Mouse (Mus musculus) c-Kit-positive CD71-negative TER-119-negative erythroid progenitor cells, embryonic 14.5 days (primary cell): ENCODE measurements around the gene Fam19a1.

ENCODE experiments used
- DNase-seq: peaks from one replicate; pipeline ENCODE4 v3.0.0-alpha.2; 2013; ENCODE audit warnings: low read depth

Fam19a1 gene

DNA sequence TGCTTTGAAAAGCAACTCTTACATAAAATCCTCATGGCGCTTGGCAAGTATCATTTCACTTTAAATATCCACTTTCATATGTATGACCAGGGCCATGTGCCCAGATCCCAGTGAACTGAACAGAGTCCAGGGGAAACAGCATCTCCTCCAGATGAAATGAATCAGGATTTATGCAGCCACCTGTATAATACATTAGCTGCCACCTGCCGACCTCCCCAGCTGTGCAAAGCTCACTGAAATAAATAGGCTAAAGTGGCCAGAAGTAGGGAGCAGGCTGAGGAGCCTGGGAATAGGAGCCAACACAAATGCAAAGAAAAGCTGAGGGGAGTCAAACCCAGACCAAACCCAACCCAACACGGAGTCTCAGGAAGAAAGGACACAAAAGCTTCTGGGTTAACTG lies 324.9 kb downstream of the Fam19a1 start:
- no peak for DNase-seq

DNA sequence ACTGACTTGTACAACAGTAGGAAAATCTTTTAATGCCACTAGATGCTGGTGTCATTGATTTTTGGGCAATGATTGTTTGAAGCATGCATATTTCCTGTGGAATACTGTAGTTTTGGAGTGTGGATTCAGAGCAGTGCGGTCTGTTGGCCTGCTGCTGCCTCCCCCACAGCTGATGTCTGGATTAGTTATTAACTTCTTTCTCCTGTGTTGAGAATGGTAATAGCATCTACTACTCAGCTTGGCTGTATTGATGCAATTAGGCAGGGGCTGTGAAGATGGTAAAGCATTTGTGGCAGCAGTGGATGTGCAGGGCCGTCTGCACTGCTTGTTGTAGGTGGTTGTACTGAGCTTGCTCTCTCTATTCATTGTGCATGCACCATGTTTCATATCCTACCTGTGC lies 326.5 kb downstream of the Fam19a1 start:
- DNase-seq: no peak

- no peak for DNase-seq
Observed at GRCm38 (mm10) chr6:96441971-96442370, 329.0 kb downstream of the Fam19a1 start.

- no peak for DNase-seq
Observed at GRCm38 (mm10) chr6:96447466-96447865, 334.5 kb downstream of the Fam19a1 start.

GRCm38 (mm10) chr6:96456266-96456665 lies 343.3 kb downstream of the Fam19a1 start:
- no peak for DNase-seq

- DNase-seq: no peak
Observed at GRCm38 (mm10) chr6:96457590-96458259, 344.8 kb downstream of the Fam19a1 start.

- DNase-seq: no peak
Observed at GRCm38 (mm10) chr6:96459041-96459440, 346.1 kb downstream of the Fam19a1 start.

DNA sequence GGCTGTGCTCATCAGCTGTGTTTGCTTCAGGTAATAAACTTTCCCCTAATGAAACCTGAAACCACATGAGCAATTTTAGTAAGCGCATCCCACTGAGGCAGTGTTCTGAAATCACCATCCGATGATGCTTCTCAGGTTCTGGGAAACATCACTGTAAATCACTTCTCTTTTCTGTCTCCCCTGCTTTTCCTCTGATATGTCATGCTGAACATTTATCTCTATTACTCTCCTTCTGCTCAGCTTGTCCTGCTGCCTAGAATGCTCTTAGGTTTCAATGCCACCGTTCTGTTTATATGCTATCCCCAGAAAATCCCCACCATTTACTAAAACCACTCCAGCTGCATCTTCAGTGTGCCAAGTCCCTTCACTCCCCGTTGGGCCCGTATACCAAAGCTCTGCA lies 386.5 kb downstream of the Fam19a1 start:
- DNase-seq: no peak

DNA sequence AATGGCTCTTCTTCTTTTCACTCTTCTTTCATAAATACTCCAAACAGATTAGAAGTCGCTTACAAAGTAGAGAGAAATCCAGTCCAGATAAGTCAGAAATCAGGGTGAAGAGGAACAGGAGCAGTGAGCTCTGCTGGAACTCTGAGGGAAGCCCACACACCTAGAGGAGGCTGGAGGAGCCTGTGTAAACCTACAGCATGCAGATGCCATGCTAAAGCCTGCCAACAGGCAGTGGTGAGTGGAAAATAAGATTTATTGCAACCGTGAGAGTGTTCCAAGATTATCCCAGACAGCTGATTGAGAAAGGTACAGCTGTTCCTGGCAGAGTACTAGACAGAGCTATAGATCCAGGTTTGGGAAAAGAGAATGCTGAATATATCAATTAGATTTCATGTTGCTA lies 428.6 kb downstream of the Fam19a1 start:
- DNase-seq: no peak

DNA sequence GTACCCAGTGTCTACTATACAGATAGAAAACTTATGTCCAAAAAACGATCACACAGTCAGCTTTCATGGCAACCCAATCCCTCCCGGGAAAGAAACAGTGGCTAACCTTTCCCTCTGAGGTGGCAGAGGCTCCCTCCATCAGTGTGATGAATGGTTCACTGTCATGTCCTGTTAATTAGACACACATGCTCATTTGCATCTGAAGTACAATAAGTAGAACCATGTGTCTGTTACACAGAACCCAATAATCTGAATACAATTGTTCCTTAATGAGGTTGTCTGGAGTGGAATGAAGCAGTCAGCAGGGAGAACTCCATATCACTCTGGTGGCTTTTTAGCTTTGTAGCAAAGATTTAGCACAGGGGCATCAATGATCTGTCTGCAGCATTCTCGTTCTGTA lies 431.9 kb downstream of the Fam19a1 start:
- DNase-seq: no peak

- no peak for DNase-seq
Observed at GRCm38 (mm10) chr6:96550431-96550830, 437.5 kb downstream of the Fam19a1 start.

DNA sequence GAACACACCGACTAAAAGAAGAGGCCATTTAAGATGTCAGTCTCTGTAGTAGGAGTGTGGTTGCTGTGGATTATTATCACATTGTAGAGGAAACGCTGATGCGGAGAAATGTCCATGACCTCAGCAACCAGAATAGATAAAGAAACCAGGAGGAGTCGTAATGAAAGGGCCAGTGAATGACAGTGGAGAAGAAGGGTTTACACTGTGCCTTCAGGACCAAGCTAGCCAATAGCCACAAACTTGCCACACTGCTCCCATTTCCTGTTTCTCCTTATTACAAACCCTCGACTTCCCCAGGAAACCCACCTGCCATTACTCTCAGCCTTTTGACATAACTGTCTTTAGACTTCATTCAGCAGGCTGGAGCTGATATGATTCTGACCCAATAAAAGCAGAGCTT lies 465.7 kb downstream of the Fam19a1 start:
- no peak for DNase-seq

DNA sequence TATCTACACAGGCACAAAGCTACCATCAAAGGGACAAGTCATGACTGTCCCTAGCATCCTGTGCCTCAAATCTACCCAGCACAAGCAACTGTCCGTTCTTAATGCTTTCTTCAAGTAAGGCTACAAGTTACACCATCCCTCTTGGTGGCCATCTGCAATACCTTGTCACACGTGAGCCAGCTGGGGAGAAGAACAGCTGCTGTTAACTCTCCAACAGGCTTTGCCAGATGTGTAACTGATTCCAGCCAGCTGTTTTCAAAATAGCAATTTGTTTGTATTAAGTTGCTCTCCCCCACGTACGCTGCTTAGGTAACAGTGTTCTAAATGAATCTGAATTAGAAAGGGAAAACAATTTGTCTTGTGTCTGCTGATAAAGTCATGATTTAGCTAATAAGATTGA lies 467.8 kb downstream of the Fam19a1 start:
- DNase-seq: no peak

- DNase-seq: no peak
Observed at GRCm38 (mm10) chr6:96581187-96581586, 468.2 kb downstream of the Fam19a1 start.

DNA sequence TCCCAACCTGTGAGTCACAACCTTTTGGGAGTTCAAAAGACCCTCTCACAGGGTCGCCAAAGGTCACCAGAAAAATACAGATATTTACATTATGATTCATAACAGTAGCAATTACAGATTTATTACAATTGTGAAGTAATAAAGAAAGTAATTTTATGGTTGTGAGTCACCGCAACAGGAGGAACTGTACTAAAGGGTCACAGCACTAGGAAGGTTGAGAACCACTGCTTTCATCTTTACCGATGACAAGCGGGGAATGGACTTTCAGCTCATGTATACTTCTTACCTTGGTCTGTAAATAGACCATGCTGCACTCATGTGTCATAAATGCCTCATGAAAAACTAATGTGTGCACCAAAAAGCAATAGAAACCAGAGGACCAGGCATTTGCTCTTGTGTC lies 474.5 kb downstream of the Fam19a1 start:
- DNase-seq: no peak

- DNase-seq: no peak
Observed at GRCm38 (mm10) chr6:96593031-96593430, 480.1 kb downstream of the Fam19a1 start.

DNA sequence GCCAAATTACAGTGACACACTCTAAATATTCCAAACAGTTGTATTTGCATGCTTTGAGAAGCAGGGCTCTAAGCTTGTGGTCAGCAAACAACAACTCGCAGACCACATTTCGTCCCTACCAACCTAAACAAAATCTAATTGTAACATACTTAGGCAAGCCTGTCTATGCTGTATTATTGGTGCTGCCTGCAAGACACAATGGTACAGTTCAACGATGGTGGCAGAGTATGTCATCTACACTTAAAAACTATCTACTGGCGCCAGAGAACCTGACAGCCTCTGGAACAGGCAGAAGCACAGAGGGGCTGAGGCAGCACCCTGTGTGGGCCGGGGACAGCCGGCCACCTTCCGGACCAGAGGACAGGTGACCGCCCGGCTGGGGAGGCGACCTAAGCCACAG lies 482.2 kb downstream of the Fam19a1 start:
- no peak for DNase-seq

DNA sequence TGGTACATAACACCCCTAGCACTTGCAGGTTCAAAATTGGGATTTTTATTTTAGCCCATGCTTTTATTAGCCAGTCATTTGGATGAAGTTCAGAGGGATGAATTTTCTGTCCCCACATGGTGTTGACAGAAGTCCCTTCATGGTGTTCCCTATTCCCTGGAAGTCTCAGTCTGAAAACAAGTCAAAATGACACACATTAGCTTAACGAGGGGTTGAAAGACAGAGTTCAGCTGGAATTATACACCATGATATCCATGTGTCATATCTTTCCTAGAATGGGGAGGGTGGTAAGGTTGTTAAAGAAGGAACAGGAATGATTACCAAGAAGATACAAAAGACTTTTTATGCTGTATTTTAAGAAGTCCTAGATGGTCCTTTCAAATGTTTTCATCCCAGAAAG lies 511.2 kb downstream of the Fam19a1 start:
- no peak for DNase-seq

- no peak for DNase-seq
Observed at GRCm38 (mm10) chr6:96631518-96631917, 518.6 kb downstream of the Fam19a1 start.

DNA sequence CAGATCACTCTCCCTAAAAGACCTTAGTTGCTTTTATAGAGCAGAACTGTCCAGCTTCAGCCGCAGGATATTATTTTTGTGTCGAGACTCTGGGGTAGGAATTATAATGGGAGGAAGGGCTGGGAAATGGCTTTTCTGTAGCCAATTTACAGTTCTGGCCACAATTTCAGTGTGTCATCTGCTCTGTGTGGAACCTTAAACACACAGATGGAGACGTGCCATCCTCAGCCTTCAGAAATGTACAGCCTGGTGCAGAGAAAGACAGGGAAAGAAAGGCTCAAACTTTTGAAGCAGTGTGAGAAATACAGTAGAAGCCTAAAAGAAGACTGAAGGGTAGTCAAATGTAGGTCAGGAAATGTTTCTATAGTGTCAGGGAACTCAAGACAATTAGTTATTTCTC lies 519.3 kb downstream of the Fam19a1 start:
- DNase-seq: no peak

DNA sequence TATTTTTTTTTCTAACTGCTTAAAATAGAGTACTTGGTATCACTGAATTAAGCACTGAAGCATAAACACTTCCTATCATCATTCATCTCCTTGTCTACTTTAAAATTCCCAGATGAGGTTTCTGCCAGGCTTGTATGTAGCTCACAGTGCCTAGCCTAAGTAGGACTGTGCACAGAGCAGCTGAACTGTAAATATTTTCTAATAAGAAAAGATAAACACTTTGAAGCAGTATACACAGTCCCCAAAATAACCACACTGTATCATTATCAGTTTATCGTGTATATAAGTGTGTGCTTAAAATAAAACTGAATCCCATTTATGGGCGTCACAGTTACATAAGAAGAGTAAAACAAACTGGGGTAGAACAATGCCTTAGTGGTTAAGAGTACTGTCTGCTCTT lies 522.7 kb downstream of the Fam19a1 start:
- no peak for DNase-seq

DNA sequence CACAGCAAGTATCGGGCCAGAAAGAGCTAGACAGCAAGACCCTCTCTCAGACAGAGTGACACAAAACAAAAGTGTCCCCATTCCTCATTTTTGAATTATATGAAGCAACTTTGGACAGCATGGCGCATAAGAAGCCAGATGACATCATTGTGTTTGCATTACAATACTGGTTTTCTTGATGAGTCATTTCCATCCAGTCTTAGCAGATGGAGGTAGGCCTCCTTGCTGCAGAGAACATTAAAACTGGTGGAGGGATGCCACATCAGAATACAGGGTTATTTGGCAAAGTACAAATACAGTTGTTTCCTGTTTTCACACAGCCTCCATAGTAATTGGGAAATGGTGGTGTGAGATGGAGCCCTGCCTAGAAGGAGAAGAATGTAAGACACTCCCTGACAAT lies 535.8 kb downstream of the Fam19a1 start:
- DNase-seq: no peak

- DNase-seq: no peak
Observed at GRCm38 (mm10) chr6:96649267-96649666, 536.3 kb downstream of the Fam19a1 start.

- DNase-seq: no peak
Observed at GRCm38 (mm10) chr6:96666311-96666710, 553.4 kb downstream of the Fam19a1 start.

DNA sequence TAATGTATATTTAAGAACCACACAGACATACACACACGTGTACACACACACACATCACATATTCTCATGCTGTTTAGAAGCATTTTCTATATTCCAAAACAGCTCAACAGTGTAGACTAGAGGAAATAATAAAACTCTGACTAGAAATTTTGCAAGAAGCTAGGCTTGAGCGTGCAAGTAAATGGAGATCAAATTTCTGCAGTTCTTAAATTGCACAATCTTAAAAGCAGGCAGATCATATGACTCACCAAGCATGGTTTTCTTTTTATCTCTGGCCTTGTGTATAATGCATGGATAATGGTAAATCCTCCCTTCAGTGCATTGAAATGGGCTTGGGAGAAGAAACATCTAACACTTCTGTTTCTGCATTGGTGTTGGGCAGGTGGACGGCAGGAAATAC lies 564.9 kb downstream of the Fam19a1 start:
- DNase-seq: no peak
